ENCODE assay signal across 8 mouse cellular contexts in the genomic region with DNA sequence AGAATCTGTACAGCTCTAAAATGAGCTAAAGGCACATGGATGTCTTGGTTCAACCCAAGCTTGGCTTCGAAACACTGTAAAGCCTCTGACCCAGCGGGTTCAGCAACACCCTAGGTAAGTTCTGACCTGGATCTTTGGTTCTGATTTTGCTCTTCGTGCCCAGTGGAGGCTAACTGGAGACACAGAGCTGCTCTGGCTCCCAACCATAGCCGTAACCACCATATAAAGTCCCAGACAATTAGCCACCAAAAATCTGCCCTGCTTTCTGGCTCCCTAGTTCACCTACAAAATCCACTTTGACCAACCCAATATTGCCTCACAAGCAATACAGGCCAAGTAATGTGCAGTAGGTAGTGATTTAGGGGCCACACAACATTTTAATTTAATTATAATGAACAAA. TPM values are rescaled to one million over a fixed set of nuclear protein-coding genes. Genes with fewer than 3 reads are reported as not detected.
A peak's percentile ranks its signal among the peaks of the same experiment; 100 is the strongest.
DNase-seq lines count a peak whose midpoint lies in the region; ATAC-seq and TF ChIP-seq lines count a peak whose summit lies in the region.

No protein-coding gene starts in this region.

- H3K4me3 ChIP-seq in hindbrain, embryonic 12.5 days, result peak overlapping the region; percentile 62

- H3K27ac ChIP-seq in hindbrain, embryonic 12.5 days, result peak overlapping the region; percentile 55; the same call in 1 of the 2 replicates

- peaks cover 9% of the 10 kb centered on the region; the same call in 1 of the 2 replicates for H3K4me1 ChIP-seq in hindbrain, embryonic 12.5 days

- H3K4me2 ChIP-seq in hindbrain, embryonic 12.5 days (replicated peaks), result peak overlapping the region; percentile 56

- intact Hi-C loops in left cerebral cortex, postnatal 36 days (cut with DNase I), result no loop called here

- WGBS in hindbrain, embryonic 12.5 days, result 60% methylated on average over 4 of the region's 4 CpGs

- no peaks in the 10 kb centered on the region for H3K36me3 ChIP-seq in hindbrain, embryonic 12.5 days

- no peak for TF ChIP-seq POLR2A in brain, embryonic 14.5 days (IDR thresholded peaks at IDR 0.05; ENCODE audit: borderline replicate concordance, extremely low read depth, insufficient read depth, insufficient read length, poor library complexity, severe bottlenecking)

- H3K9ac ChIP-seq in hindbrain, embryonic 12.5 days, result peak overlapping the region; percentile 54; the same call in 1 of the 2 replicates

- DNase-seq in heart, adult 11 months, result peak; percentile 73
- no peak for DNase-seq in heart, adult 18-20 months
- DNase-seq in brain, embryonic 14.5 days (ENCODE audit: low read depth), result peak; percentile 29
- peak; percentile 15 for DNase-seq in mesoderm, embryonic 11.5 days (ENCODE audit: low read depth, low spot score)
- DNase-seq in ovary, postnatal 36 days (ENCODE audit: low spot score), result no peak
- no peak for DNase-seq in left cerebral cortex, postnatal 36 days (ENCODE audit: low spot score in 2 of 2)
- no peak for DNase-seq in urinary bladder, adult 18-20 months (ENCODE audit: low spot score in 2 of 2)

- TF ChIP-seq CTCF in brain, embryonic 14.5 days (IDR thresholded peaks at IDR 0.05; ENCODE audit: borderline replicate concordance, extremely low read depth, insufficient read depth, insufficient read length), result no peak

- ATAC-seq in hindbrain, embryonic 12.5 days (ENCODE audit: low FRiP score), result no peak

- no peaks in the 10 kb centered on the region for H3K9me3 ChIP-seq in hindbrain, embryonic 12.5 days (replicated peaks)

- peaks cover 90% of the 10 kb centered on the region for H3K27me3 ChIP-seq in hindbrain, embryonic 12.5 days

RNA-seq across cellular contexts. Expression of a gene that starts 3.7 kb away (rescaled TPM):
- total RNA-seq in heart, adult 18-20 months (2021), result 10 to 100 TPM; 55.7 to 65.7 TPM
- 128 and 146 TPM in 2 replicates for polyA plus RNA-seq in brain, embryonic 14.5 days (2012; rRNA removed)
- polyA plus RNA-seq in hindbrain, embryonic 12.5 days (2016; fragmentation: Nextera tagmentation; extraction: Ambion mirVana), result 414 and 447 TPM in 2 replicates
- 10 to 100 TPM; 33.8 to 39.3 TPM for total RNA-seq in left cerebral cortex, postnatal 36 days (2021)

Comparison
In these comparisons a context has a peak if more than half of its experiments do, and no peak if none do; other contexts are left out.
1. DNase-seq: peak in heart, adult 11 months (single experiment), brain, embryonic 14.5 days (single experiment) and mesoderm, embryonic 11.5 days (single experiment); none in heart, adult 18-20 months (0 of 2), ovary, postnatal 36 days (single experiment), left cerebral cortex, postnatal 36 days (0 of 2) and urinary bladder, adult 18-20 months (0 of 2).